Mouse (Mus musculus): ENCODE measurements around the gene Cep295nl. TPM values are rescaled to one million over a fixed set of nuclear protein-coding genes. Genes with fewer than 3 reads are reported as not detected.

Cep295nl gene
- polyA plus RNA-seq, 1 experiment from 2014 or later: 0.28 TPM

DNA sequence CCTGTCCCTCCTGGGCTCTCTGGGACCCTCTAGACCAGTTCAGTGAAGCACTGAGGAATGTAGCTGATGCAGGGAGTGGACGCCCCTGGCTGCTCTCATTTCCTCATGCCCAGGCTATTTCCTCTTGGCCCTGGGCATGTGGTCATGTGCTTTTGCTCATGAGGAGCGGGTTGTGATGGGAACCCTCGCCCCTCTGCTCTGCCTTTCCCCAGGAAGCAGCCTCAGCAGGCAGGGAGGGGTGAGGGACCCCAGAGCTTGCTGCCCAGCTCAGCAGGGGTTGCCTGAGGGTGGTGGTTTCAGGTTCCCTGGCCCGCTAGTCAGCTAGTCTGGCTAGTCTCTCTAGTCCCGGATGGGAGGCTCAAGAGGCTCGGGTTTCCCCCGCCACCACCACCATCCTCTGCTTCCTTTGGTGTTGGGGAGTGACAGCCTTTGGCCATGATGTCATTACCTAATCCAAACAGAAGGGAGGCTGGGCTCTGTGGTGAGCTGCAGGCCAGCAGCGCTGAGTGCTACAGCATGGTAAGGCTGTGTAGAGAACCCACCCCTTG is 20.7 kb upstream of the Cep295nl start:
- Histone ChIP-seq H3K9me3 (ENCODE audit: control insufficient read depth, low read length) (no peaks in the 10 kb centered on the region), H3K9ac (ENCODE audit: low read length) (0 out of 2 replicates have a peak overlapping the region, but pooled peaks have one; percentile 8), H3K4me1 (ENCODE audit: control insufficient read depth, insufficient read depth, low read length) (0 out of 2 replicates have a peak, but pooled peaks cover 6% of the 10 kb centered on the region), H3K36me3 (ENCODE audit: control insufficient read depth, insufficient read depth, low read length) (no peaks in the 10 kb centered on the region), H3K27me3 (ENCODE audit: control insufficient read depth, insufficient read depth, low read length) (no peaks in the 10 kb centered on the region), H3K27ac (ENCODE audit: low read depth, low read length) (no peak overlapping the region), H3K4me3 (ENCODE audit: low read depth, low read length) (no peak overlapping the region), H3K4me2 (ENCODE audit: low read depth) (0 out of 2 replicates have a peak overlapping the region, but pooled peaks have one; percentile 6)
- DNase-seq (ENCODE audit: low spot score) (peak; percentile 38), ATAC-seq (ENCODE audit: insufficient read depth, low FRiP score, low TSS enrichment) (no peak)
- 4% methylated on average over 8 of the region's 8 CpGs for WGBS

DNA sequence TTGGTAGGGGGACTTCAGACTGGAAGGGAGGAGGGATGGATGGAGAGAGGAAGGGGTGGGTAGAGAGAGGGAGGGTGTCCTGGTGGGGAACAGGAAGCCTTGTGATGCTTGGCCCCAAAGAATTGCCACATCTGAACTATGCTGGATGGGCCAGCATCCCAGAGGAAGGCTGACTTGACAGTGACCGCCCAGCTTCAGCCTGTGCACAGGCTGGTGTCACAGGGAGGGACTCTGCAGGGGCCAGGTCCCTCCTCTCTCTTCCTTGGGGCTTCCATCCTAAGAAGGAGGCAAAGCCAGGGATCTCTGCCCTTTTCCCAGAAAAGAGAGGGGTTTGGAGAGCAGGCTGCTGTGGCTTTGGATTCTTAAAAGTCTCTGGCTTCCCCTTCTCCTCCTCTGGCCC is 20.2 kb upstream of the Cep295nl start:
- Histone ChIP-seq H3K4me3 (ENCODE audit: low read depth, low read length) (no peak overlapping the region), H3K9ac (ENCODE audit: low read length) (0 out of 2 replicates have a peak overlapping the region, but pooled peaks have one; percentile 18), H3K9me3 (ENCODE audit: control insufficient read depth, low read length) (no peaks in the 10 kb centered on the region), H3K36me3 (ENCODE audit: control insufficient read depth, insufficient read depth, low read length) (no peaks in the 10 kb centered on the region), H3K27me3 (ENCODE audit: control insufficient read depth, insufficient read depth, low read length) (no peaks in the 10 kb centered on the region), H3K4me1 (ENCODE audit: control insufficient read depth, insufficient read depth, low read length) (0 out of 2 replicates have a peak, but pooled peaks cover 6% of the 10 kb centered on the region), H3K27ac (ENCODE audit: low read depth, low read length) (no peak overlapping the region), H3K4me2 (ENCODE audit: low read depth) (0 out of 2 replicates have a peak overlapping the region, but pooled peaks have one; percentile 6)
- ATAC-seq (ENCODE audit: insufficient read depth, low FRiP score, low TSS enrichment): no peak
- DNase-seq (ENCODE audit: low spot score): no peak
- 70% methylated on average over 1 of the region's 1 CpGs for WGBS

GRCm38 (mm10) chr11:118360907-118361341 is 18.6 kb upstream of the Cep295nl start:
- no peak overlapping the region for H3K4me3 ChIP-seq (ENCODE audit: low read depth, low read length)
- ATAC-seq (ENCODE audit: insufficient read depth, low FRiP score, low TSS enrichment) (no peak), DNase-seq (ENCODE audit: low spot score) (no peak)
- no peak overlapping the region for H3K9ac ChIP-seq (ENCODE audit: low read length)
- no peaks in the 10 kb centered on the region for H3K9me3 ChIP-seq (ENCODE audit: control insufficient read depth, low read length)
- H3K27me3 ChIP-seq (ENCODE audit: control insufficient read depth, insufficient read depth, low read length): no peaks in the 10 kb centered on the region
- H3K36me3 ChIP-seq (ENCODE audit: control insufficient read depth, insufficient read depth, low read length): no peaks in the 10 kb centered on the region
- H3K4me1 ChIP-seq (ENCODE audit: control insufficient read depth, insufficient read depth, low read length): 0 out of 2 replicates have a peak, but pooled peaks cover 6% of the 10 kb centered on the region
- H3K27ac ChIP-seq (ENCODE audit: low read depth, low read length): no peak overlapping the region
- WGBS: 71% methylated on average over 10 of the region's 10 CpGs
- no peak overlapping the region for H3K4me2 ChIP-seq (ENCODE audit: low read depth)

DNA sequence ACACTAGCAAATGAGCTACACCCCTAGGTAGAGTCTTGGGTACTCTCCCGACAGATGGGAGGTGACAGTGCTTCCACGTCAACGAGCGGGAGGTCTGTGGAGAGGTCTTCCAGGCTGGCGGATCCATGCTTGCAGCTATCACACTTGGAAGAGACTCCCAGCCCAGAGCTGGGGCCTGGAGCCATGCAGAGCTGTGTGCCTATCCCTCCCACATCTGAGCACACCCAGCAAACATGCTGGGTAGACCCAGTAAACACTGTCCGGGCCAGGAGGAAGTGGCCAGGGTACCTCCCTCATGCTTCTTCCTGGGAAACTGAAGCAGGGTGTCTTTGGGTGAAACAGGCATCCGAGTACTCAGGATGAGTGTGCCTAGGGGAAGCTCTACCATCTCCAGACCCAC is 18.2 kb upstream of the Cep295nl start:
- WGBS: 81% methylated on average over 7 of the region's 7 CpGs
- DNase-seq (ENCODE audit: low spot score) (no peak), ATAC-seq (ENCODE audit: insufficient read depth, low FRiP score, low TSS enrichment) (no peak)
- Histone ChIP-seq H3K4me2 (ENCODE audit: low read depth) (no peak overlapping the region), H3K36me3 (ENCODE audit: control insufficient read depth, insufficient read depth, low read length) (no peaks in the 10 kb centered on the region), H3K9ac (ENCODE audit: low read length) (no peak overlapping the region), H3K4me3 (ENCODE audit: low read depth, low read length) (no peak overlapping the region), H3K27ac (ENCODE audit: low read depth, low read length) (no peak overlapping the region), H3K27me3 (ENCODE audit: control insufficient read depth, insufficient read depth, low read length) (no peaks in the 10 kb centered on the region), H3K9me3 (ENCODE audit: control insufficient read depth, low read length) (no peaks in the 10 kb centered on the region), H3K4me1 (ENCODE audit: control insufficient read depth, insufficient read depth, low read length) (peaks cover 9% of the 10 kb centered on the region; the same call in 1 of the 2 replicates)

DNA sequence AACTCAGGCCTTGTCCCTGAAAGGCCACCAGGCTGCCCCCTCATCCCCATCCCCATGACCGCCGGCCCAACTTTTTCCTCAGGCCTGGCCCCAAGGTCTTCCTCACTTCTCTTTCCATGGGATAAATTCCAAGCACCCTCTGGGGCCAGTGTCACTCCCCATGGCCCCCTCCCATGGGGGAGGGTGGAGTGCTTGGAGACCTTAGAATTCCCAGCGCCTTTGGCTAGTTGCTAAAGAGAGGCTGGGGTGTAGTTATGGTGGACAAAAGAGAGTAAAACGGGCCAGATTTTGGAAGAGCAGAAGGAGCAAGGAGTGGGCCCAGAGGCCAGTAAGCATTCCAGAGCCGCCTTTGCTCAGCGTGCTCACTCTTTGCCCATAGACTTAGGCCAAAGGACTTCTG is 13.3 kb upstream of the Cep295nl start, which contains the start of gene Timp2:
Gene Timp2 (minus strand): TSS at position 101 of the 400 bp plus-strand sequence.
- DNase-seq (ENCODE audit: low spot score) (no peak), ATAC-seq (ENCODE audit: insufficient read depth, low FRiP score, low TSS enrichment) (no peak)
- WGBS: 31% methylated on average over 6 of the region's 6 CpGs
- Histone ChIP-seq H3K27ac (ENCODE audit: low read depth, low read length) (peak within 1 kb of the TSS; percentile 73), H3K9me3 (ENCODE audit: control insufficient read depth, low read length) (no peaks in the 10 kb centered on the region), H3K27me3 (ENCODE audit: control insufficient read depth, insufficient read depth, low read length) (no peaks in the 10 kb centered on the region), H3K36me3 (ENCODE audit: control insufficient read depth, insufficient read depth, low read length) (no peaks in the 10 kb centered on the region), H3K4me1 (ENCODE audit: control insufficient read depth, insufficient read depth, low read length) (peaks cover 18% of the 10 kb centered on the region), H3K4me2 (ENCODE audit: low read depth) (peak within 1 kb of the TSS; percentile 88), H3K4me3 (ENCODE audit: low read depth, low read length) (peak within 1 kb of the TSS; percentile 78), H3K9ac (ENCODE audit: low read length) (peak within 1 kb of the TSS; percentile 91)

GRCm38 (mm10) chr11:118355205-118355604 is 12.9 kb upstream of the Cep295nl start:
- H3K4me1 ChIP-seq (ENCODE audit: control insufficient read depth, insufficient read depth, low read length): peaks cover 17% of the 10 kb centered on the region
- WGBS: under 1% methylated on average over 35 of the region's 43 CpGs
- peak; percentile 88 for DNase-seq (ENCODE audit: low spot score)
- no peaks in the 10 kb centered on the region for H3K27me3 ChIP-seq (ENCODE audit: control insufficient read depth, insufficient read depth, low read length)
- peak overlapping the region; percentile 73 for H3K27ac ChIP-seq (ENCODE audit: low read depth, low read length)
- no peaks in the 10 kb centered on the region for H3K9me3 ChIP-seq (ENCODE audit: control insufficient read depth, low read length)
- H3K9ac ChIP-seq (ENCODE audit: low read length): peak overlapping the region; percentile 91
- peak; percentile 91 for ATAC-seq (ENCODE audit: insufficient read depth, low FRiP score, low TSS enrichment)
- H3K4me3 ChIP-seq (ENCODE audit: low read depth, low read length): peak overlapping the region; percentile 78
- H3K36me3 ChIP-seq (ENCODE audit: control insufficient read depth, insufficient read depth, low read length): no peaks in the 10 kb centered on the region
- H3K4me2 ChIP-seq (ENCODE audit: low read depth): peak overlapping the region; percentile 88

GRCm38 (mm10) chr11:118354636-118355191 is 12.4 kb upstream of the Cep295nl start:
- ATAC-seq (ENCODE audit: insufficient read depth, low FRiP score, low TSS enrichment) (peak; percentile 58; the same call in 1 of the 2 replicates), DNase-seq (ENCODE audit: low spot score) (no peak)
- H3K4me3 ChIP-seq (ENCODE audit: low read depth, low read length): peak overlapping the region; percentile 78
- H3K36me3 ChIP-seq (ENCODE audit: control insufficient read depth, insufficient read depth, low read length): no peaks in the 10 kb centered on the region
- WGBS: under 1% methylated on average over 46 of the region's 47 CpGs
- H3K9me3 ChIP-seq (ENCODE audit: control insufficient read depth, low read length): no peaks in the 10 kb centered on the region
- H3K27ac ChIP-seq (ENCODE audit: low read depth, low read length): peak overlapping the region; percentile 73
- H3K4me2 ChIP-seq (ENCODE audit: low read depth): peak overlapping the region; percentile 88
- H3K9ac ChIP-seq (ENCODE audit: low read length): peak overlapping the region; percentile 91
- no peaks in the 10 kb centered on the region for H3K27me3 ChIP-seq (ENCODE audit: control insufficient read depth, insufficient read depth, low read length)
- peaks cover 17% of the 10 kb centered on the region for H3K4me1 ChIP-seq (ENCODE audit: control insufficient read depth, insufficient read depth, low read length)

- no peak for DNase-seq (ENCODE audit: low spot score)
- Histone ChIP-seq H3K27ac (ENCODE audit: low read depth, low read length) (no peak overlapping the region), H3K36me3 (ENCODE audit: control insufficient read depth, insufficient read depth, low read length) (no peaks in the 10 kb centered on the region; the same call in 1 of the 2 replicates), H3K4me2 (ENCODE audit: low read depth) (no peak overlapping the region), H3K4me1 (ENCODE audit: control insufficient read depth, insufficient read depth, low read length) (peaks cover 11% of the 10 kb centered on the region), H3K9me3 (ENCODE audit: control insufficient read depth, low read length) (no peaks in the 10 kb centered on the region), H3K4me3 (ENCODE audit: low read depth, low read length) (no peak overlapping the region), H3K27me3 (ENCODE audit: control insufficient read depth, insufficient read depth, low read length) (no peaks in the 10 kb centered on the region), H3K9ac (ENCODE audit: low read length) (no peak overlapping the region)
- WGBS: 93% methylated on average over 5 of the region's 5 CpGs
- no peak for ATAC-seq (ENCODE audit: insufficient read depth, low FRiP score, low TSS enrichment)
These were observed 7.2 kb upstream of the Cep295nl start for GRCm38 (mm10) chr11:118349494-118349893.

DNA sequence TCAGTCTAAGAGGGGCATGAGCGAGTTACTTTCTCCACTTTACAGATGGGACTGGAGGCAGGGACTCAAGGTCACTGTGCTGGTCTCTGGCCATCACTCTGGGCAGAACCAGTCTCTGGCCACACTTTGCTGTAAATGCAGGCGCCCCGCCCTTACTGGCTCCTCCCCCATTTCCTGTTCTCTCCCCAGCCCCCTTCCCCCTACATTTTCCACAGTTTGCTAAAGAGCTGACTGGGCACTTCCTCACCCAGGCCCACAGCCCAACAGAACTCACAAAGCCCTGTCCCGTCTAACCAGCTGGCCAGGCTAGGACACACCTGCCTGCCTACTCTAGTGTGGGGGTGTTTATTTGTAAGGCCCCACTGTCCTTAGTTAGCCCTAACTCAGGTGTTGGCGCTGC is 6.6 kb upstream of the Cep295nl start:
- no peak overlapping the region for H3K4me2 ChIP-seq (ENCODE audit: low read depth)
- H3K4me1 ChIP-seq (ENCODE audit: control insufficient read depth, insufficient read depth, low read length): peaks cover 5% of the 10 kb centered on the region
- H3K27ac ChIP-seq (ENCODE audit: low read depth, low read length): no peak overlapping the region
- H3K27me3 ChIP-seq (ENCODE audit: control insufficient read depth, insufficient read depth, low read length): no peaks in the 10 kb centered on the region
- H3K36me3 ChIP-seq (ENCODE audit: control insufficient read depth, insufficient read depth, low read length): no peaks in the 10 kb centered on the region; the same call in 1 of the 2 replicates
- 68% methylated on average over 5 of the region's 5 CpGs for WGBS
- DNase-seq (ENCODE audit: low spot score) (no peak), ATAC-seq (ENCODE audit: insufficient read depth, low FRiP score, low TSS enrichment) (no peak)
- H3K9me3 ChIP-seq (ENCODE audit: control insufficient read depth, low read length): no peaks in the 10 kb centered on the region
- no peak overlapping the region for H3K9ac ChIP-seq (ENCODE audit: low read length)
- H3K4me3 ChIP-seq (ENCODE audit: low read depth, low read length): no peak overlapping the region

All from neural tube, embryonic 11.5 days (tissue).